Mouse (Mus musculus) lung, postnatal 0 days (tissue): Measurements from ENCODE around the gene Gm20388. TPM values are rescaled to one million over a fixed set of nuclear protein-coding genes. Genes with fewer than 3 reads are reported as not detected.

ENCODE experiments used
- ATAC-seq: fragments of 200-750 bp; cut with Nextera tagmentation; 2 replicates; pipeline ENCODE4 v1.8.0; 2017; ENCODE audit warnings: moderate library complexity
- DNase-seq: peaks from one replicate; pipeline ENCODE4 v3.0.0-alpha.2; 2016; ENCODE audit warnings: low spot score
- H3K27ac ChIP-seq: fragments of 300-500 bp; sonication (generic); 2 replicates; pipeline ENCODE4 v1.5.1; 2014; ENCODE audit warnings: antibody characterized with exemption, mild to moderate bottlenecking, low read length, mixed read lengths
- H3K27me3 ChIP-seq: fragments of 300-500 bp; sonication (generic); replicated peaks from 2 replicates; pipeline ENCODE4 v1.6.1; 2014; ENCODE audit warnings: low read length, mixed read lengths; ENCODE audit not compliant: insufficient read depth
- H3K36me3 ChIP-seq: fragments of 300-500 bp; sonication (generic); 2 replicates; pipeline ENCODE4 v1.6.1; 2014; ENCODE audit warnings: low read length, mixed read lengths; ENCODE audit not compliant: insufficient read depth
- H3K4me1 ChIP-seq: fragments of 300-500 bp; sonication (generic); 2 replicates; pipeline ENCODE4 v1.6.1; 2014; ENCODE audit warnings: antibody characterized with exemption, low read depth, low read length, mixed read lengths; ENCODE audit not compliant: insufficient read depth
- H3K4me2 ChIP-seq: fragments of 300-500 bp; sonication (generic); replicated peaks from 2 replicates; pipeline ENCODE4 v1.6.1; 2014; ENCODE audit warnings: low read depth, mild to moderate bottlenecking, low read length, moderate library complexity, mixed read lengths
- H3K4me3 ChIP-seq: fragments of 300-500 bp; sonication (generic); 2 replicates; pipeline ENCODE4 v1.5.1; 2014; ENCODE audit warnings: low read depth, low read length
- H3K9ac ChIP-seq: fragments of 300-500 bp; sonication (generic); replicated peaks from 2 replicates; pipeline ENCODE4 v1.6.1; 2014; ENCODE audit warnings: low read depth, mild to moderate bottlenecking
- H3K9me3 ChIP-seq: fragments of 300-500 bp; sonication (generic); 2 replicates; pipeline ENCODE4 v1.6.1; 2016; ENCODE audit warnings: low read length, mixed read lengths
- CTCF ChIP-seq: IDR thresholded peaks from 2 replicates; pipeline ENCODE4 v1.5.1; 2016; ENCODE audit warnings: antibody characterized with exemption, mild to moderate bottlenecking
- EP300 ChIP-seq: IDR thresholded peaks from 2 replicates; pipeline ENCODE4 v1.6.1; 2016; ENCODE audit warnings: antibody characterized with exemption, mild to moderate bottlenecking, control low read depth
- WGBS: fragments of 180-500 bp; shearing (Covaris S2); extraction: QIAGEN DNeasy Blood & Tissue Kit; methylation state at CpG from one replicate; pipeline ENCODE4 v1.1.7; 2014; 5-methylcytosine and 5-hydroxymethylcytosine counted together
- polyA plus RNA-seq: library from polyadenylated mRNA; unstranded; fragments of >200 nt; fragmentation: Nextera tagmentation; extraction: Ambion mirVana; gene quantifications from 2 replicates; pipeline ENCODE4 v1.2.1, GENCODE M21; 2015

The Gm20388 gene
- polyA plus RNA-seq, 1 experiment from 2014 or later: not detected

DNA sequence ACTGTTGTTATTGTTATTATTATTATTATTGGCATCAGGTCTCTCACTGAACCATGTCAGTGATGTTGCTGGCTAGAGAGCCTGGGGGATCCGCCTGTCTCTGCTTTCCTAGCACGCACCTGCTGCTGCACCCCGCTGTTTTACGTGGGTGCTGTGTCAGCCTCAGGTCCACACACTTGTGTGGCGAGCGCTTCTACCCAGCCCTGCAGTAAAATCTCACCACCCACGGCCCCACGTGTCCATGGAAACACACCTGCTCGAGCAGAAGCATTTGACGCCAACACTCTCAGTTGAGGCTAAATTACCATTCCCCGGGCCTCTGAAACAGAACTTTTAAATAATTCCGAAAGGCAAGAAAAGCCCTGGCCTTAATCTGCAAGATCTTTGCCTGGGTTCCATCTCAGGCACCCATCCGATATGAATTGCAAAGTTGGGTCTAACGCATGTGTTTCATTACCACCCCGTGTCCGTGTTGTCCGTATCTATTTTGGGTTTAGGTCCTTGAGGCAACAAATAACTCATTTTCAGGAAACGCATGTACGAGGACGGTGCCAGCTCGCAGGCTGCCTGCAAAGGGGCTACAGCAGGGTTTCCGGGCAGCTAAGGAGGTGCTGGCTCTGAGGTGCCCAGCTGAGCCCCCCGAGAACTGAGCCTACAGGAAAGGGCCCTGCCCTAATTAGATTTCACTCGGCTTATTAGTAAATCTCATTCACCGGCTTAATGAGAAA is 1461.4 kb downstream of the Gm20388 start:
- no peaks in the 10 kb centered on the region for H3K9me3 ChIP-seq
- H3K4me3 ChIP-seq: no peak overlapping the region
- DNase-seq: no peak
- no peaks in the 10 kb centered on the region for H3K36me3 ChIP-seq
- H3K4me1 ChIP-seq: 0 out of 2 replicates have a peak, but pooled peaks cover 3% of the 10 kb centered on the region
- no peak for TF ChIP-seq EP300
- no peak for TF ChIP-seq CTCF
- no peak overlapping the region for H3K9ac ChIP-seq
- no peak overlapping the region for H3K4me2 ChIP-seq
- no peak overlapping the region for H3K27ac ChIP-seq
- no peaks in the 10 kb centered on the region for H3K27me3 ChIP-seq
- 79% methylated on average over 25 of the region's 25 CpGs for WGBS
- ATAC-seq: no peak

DNA sequence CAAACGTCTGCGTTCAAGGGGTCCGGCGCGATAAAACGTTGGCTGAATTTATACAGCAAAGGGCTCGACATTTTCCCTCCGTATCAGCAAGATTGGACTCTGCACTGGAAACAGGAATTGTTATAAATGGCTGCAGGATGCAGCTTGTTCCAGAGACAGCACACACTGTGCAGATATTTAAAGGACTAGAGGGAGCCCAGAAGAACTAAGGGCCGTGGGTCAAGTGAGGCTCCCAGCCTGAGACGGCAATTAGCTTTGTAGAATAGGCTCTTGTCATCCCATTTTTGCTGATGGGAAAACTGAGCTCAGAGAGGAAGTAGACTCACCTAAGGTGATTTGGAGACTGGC is 1462.0 kb downstream of the Gm20388 start:
- WGBS: 79% methylated on average over 10 of the region's 10 CpGs
- H3K4me2 ChIP-seq: no peak overlapping the region
- no peak overlapping the region for H3K9ac ChIP-seq
- H3K27me3 ChIP-seq: no peaks in the 10 kb centered on the region
- no peaks in the 10 kb centered on the region for H3K9me3 ChIP-seq
- H3K36me3 ChIP-seq: no peaks in the 10 kb centered on the region
- TF ChIP-seq CTCF (no peak), EP300 (no peak)
- ATAC-seq: no peak
- 0 out of 2 replicates have a peak, but pooled peaks cover 3% of the 10 kb centered on the region for H3K4me1 ChIP-seq
- no peak for DNase-seq
- H3K4me3 ChIP-seq: no peak overlapping the region
- no peak overlapping the region for H3K27ac ChIP-seq

DNA sequence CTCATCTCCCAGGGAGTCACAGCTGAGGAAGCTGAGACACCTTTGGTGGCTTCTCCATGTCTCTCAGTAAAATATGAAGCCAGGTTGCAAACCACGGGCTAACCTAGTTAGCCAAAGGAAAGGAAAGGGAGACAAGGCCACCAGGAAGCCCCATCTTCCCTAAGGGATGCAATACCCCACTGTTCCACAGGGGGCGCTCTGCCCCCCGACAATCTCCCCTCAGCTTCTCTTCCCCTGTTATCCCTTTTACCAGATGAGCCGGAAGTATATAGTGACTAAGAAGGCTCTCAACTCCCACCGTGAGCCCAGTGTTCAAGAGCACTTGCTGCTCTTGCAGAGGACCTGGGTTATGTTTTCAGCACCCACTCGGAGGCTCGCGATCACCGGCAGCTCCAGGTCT is 1463.6 kb downstream of the Gm20388 start:
- Histone ChIP-seq H3K9me3 (no peaks in the 10 kb centered on the region), H3K36me3 (no peaks in the 10 kb centered on the region), H3K4me2 (no peak overlapping the region), H3K27me3 (no peaks in the 10 kb centered on the region), H3K9ac (no peak overlapping the region), H3K4me1 (0 out of 2 replicates have a peak, but pooled peaks cover 3% of the 10 kb centered on the region), H3K27ac (no peak overlapping the region), H3K4me3 (no peak overlapping the region)
- no peak for DNase-seq
- peak; percentile 53 for TF ChIP-seq CTCF
- TF ChIP-seq EP300: no peak
- no peak for ATAC-seq
- 31% methylated on average over 9 of the region's 9 CpGs for WGBS

DNA sequence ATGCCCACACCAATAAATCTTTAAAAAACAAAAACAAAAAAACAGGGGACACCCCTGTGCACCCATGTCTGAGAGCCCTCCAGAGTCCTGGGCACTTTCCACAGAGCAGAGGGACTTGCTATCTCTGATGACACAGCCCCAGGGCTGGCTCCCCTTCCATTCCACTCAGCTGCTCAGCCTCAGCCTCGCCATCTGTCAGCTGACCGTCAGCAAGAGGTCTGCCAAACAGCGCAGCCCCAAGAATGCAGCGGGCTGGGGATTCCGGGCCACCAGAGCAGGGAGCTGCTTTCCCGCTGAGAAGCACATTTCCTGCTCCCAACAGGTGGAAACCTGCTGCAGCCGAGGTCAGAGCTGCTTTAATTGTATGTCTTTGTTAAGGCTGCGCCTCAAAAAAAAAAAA is 1464.1 kb downstream of the Gm20388 start:
- no peak overlapping the region for H3K27ac ChIP-seq
- TF ChIP-seq CTCF (no peak), EP300 (no peak)
- H3K9me3 ChIP-seq: no peaks in the 10 kb centered on the region
- no peak overlapping the region for H3K4me2 ChIP-seq
- H3K4me3 ChIP-seq: no peak overlapping the region
- no peaks in the 10 kb centered on the region for H3K27me3 ChIP-seq
- ATAC-seq (peak; percentile 47), DNase-seq (peak; percentile 72)
- WGBS: 12% methylated on average over 8 of the region's 8 CpGs
- 0 out of 2 replicates have a peak, but pooled peaks cover 3% of the 10 kb centered on the region for H3K4me1 ChIP-seq
- H3K36me3 ChIP-seq: no peaks in the 10 kb centered on the region
- H3K9ac ChIP-seq: no peak overlapping the region

DNA sequence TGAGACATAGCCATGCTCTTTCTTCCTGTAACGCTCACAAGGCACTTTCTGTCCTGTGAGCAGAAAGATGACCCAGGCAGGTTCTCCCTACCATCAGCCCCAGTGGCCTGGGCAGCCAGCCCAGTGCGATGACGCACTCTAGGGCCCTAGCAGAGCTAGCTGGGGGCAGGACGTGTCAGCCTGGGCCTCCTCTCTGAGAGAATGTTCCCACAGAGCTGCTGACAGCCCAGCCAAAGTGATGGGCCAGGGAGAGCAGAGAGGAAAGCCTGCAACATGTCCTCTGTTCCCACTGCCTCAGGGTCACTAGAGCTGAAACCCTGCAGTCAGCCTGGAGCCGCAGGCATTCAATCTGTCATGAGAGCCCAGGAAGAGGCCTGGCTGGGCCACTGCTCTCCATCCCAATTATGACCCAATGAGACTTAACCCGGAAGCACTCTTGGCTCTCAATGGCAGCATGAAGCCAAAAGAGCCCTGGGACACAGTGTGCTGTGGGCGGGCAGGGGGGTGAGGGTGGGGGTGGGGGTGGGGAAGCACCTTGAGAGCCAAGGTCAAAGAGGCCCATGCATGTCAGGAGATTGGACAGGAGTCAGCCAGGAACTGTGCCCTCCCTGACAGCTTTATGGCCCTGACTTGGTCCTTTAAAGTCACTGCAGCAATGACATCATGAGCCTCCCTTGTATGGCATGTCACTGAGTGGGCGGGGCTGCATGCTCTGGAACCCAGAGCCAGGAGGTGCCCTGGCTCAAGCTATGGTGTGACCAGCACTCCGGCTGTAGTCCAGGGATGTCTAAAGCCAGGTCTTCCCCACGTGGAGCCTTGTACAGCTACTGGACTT is 1465.7 kb downstream of the Gm20388 start:
- Histone ChIP-seq H3K36me3 (no peaks in the 10 kb centered on the region), H3K4me1 (0 out of 2 replicates have a peak, but pooled peaks cover 3% of the 10 kb centered on the region), H3K4me2 (no peak overlapping the region), H3K27ac (no peak overlapping the region; the same call in 1 of the 2 replicates), H3K9me3 (no peaks in the 10 kb centered on the region), H3K27me3 (no peaks in the 10 kb centered on the region), H3K4me3 (no peak overlapping the region), H3K9ac (no peak overlapping the region)
- DNase-seq (peak; percentile 84), ATAC-seq (peak; percentile 92)
- 53% methylated on average over 10 of the region's 10 CpGs for WGBS
- TF ChIP-seq EP300 (no peak), CTCF (no peak)

DNA sequence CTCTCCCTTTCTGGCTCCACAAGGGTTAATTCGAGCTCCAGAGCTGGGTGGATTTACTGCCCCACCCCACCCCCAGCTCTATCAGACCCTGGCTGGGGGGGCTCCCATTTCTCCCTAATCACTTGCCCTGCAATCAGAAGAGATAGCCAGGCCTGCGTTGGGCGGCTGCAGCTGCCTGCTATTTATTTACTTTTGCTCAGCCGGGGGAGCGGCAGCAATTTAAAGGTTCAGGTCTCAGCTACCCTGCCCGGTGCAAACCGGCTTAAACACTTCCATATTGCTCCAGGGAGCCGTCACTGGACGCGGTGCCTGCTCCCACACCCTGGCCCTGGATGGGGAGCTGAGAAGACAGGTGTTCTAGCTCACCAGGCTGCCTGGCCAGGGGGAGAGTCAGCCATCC is 1467.0 kb downstream of the Gm20388 start:
- ATAC-seq: no peak
- Histone ChIP-seq H3K9ac (no peak overlapping the region), H3K4me1 (0 out of 2 replicates have a peak, but pooled peaks cover 3% of the 10 kb centered on the region), H3K27ac (no peak overlapping the region), H3K27me3 (no peaks in the 10 kb centered on the region), H3K4me3 (no peak overlapping the region), H3K36me3 (no peaks in the 10 kb centered on the region), H3K9me3 (no peaks in the 10 kb centered on the region), H3K4me2 (no peak overlapping the region)
- 19% methylated on average over 10 of the region's 10 CpGs for WGBS
- DNase-seq: no peak
- TF ChIP-seq CTCF: no peak
- no peak for TF ChIP-seq EP300
